Mouse (Mus musculus): ENCODE data around the gene C1qtnf1.

- TF ChIP-seq GATA1 (IDR thresholded peaks at IDR 0.05; ENCODE audit: borderline replicate concordance, low read length): no peak
- no peak for TF ChIP-seq FLI1 (IDR thresholded peaks at IDR 0.05; ENCODE audit: low read length)
Observed at GRCm38 (mm10) chr11:118420261-118420660, 7.7 kb upstream of the C1qtnf1 start.
